Mouse (Mus musculus) cerebellum, postnatal 25 days (tissue): ENCODE data around the gene Gm2035.
"Not testable (repeated sequence)": the region's sequence is repeated elsewhere in the genome, so short reads cannot be mapped to it uniquely, and the experiment has no call there.

ENCODE experiments used
- DNase-seq, 2 experiments: peaks; one replicate each; pipeline ENCODE4 v3.0.0; 2021; ENCODE audit warnings: mixed read lengths in 2 of 2

Gm2035 gene

DNA sequence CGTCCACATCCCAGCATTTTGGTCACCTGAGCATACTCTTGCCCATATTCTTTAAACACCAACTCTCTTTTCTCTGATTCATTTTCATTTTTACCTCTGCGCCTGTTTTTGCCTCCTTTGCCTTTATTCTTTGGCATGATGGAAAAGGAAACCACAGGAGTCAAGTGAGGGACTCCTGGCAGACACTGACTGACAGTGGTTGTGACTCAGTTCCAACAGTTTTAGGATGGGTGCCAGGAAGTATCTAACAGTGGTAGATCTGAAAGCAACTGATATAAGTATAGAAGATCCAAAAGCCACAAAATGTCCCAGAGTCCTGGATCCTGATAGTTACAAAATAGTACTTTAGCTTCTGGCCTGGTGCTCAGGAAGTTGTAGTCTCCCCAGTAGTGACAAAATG, at the start of gene Gm2035:
Gene Gm2035, minus strand, starts transcription at position 137 of the 400 bp plus-strand sequence.
- DNase-seq, result not testable (repeated sequence)

DNA sequence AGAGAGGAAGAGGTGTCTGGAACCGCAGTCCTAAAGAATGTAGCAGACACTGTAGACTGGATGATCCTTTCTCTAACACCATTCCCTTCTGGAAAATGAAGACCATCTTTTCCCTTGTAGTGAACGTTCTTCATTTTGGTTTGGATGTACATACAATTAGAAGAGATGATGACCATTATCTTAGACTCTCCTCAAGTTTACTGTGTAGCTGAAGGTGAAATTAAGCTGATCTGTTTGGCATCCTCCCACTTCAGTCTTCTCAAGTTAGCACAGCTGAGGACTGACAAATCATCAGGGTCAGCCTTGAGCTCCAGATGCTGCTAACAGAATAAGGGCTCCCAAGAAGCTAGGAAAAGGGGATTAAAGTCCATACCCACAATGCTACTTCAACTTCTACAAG, 34.1 kb upstream of the Gm2035 start, which contains the start of gene Gm2042:
Gene Gm2042, plus strand, starts transcription at position 301 of the 400 bp plus-strand sequence.
- not testable (repeated sequence) for DNase-seq

DNA sequence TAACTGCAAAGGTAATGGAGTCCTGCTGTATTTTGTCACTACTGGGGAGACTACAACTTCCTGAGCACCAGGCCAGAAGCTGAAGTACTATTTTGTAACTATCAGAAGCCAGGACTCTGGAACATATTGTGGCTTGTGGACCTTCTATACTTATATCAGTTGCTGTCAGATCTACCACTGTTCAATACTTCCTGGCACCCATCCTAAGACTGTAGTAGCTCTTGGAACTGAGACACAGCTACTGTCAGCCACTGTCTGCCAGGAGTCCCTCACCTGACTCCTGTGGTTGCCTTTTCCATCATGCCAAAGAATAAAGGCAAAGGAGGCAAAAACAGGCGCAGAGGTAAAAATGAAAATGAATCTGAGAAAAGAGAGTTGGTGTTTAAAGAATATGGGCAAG, 24.6 kb downstream of the Gm2035 start, which contains the start of gene Gm2022:
Gene Gm2022, plus strand, starts transcription at position 301 of the 400 bp plus-strand sequence.
- not testable (repeated sequence) for DNase-seq

DNA sequence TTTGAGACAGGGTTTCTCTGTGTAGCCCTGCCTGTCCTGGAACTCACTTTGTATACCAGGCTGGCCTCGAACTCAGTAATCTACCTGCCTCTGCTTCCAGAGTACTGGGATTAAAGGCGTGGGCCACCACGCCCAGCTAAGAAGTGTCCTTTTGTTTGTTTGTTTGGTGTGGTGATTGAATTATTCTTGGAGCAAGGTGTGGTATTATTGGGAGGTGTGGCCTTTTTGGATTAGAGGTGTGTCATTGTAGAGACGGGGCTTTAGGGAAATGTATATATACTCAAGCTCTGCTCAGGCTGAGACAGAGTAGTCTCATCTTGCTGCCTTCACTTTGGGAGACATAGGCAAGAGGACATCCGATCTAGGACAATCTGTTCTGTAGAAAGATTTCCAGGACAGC, 45.9 kb downstream of the Gm2035 start, which contains the start of gene Gm2016:
Gene Gm2016, plus strand, starts transcription at position 301 of the 400 bp plus-strand sequence.
- DNase-seq, result not testable (repeated sequence)
